Mouse (Mus musculus): ENCODE measurements around the gene Havcr2. TPM values are rescaled to one million over a fixed set of nuclear protein-coding genes. Genes with fewer than 3 reads are reported as not detected.
"Not testable (repeated sequence)": the region's sequence is repeated elsewhere in the genome, so short reads cannot be mapped to it uniquely, and the experiment has no call there.

The Havcr2 gene
- polyA plus RNA-seq (2014; fragmentation: Nextera tagmentation; extraction: Ambion mirVana), result 0.07 and 0.23 TPM in 2 replicates

- DNase-seq (ENCODE audit: low spot score), result no peak
- WGBS, result 76% methylated on average over 6 of the region's 6 CpGs
- H3K4me3 ChIP-seq (ENCODE audit: low read depth, low read length), result no peak within 1 kb of the TSS
- ATAC-seq (replicated peaks; ENCODE audit: low FRiP score, low TSS enrichment, low read depth), result no peak
- no peak within 1 kb of the TSS for H3K9ac ChIP-seq (ENCODE audit: low read length)
- no peak within 1 kb of the TSS for H3K4me2 ChIP-seq (ENCODE audit: low read length)
- no peak within 1 kb of the TSS for H3K27ac ChIP-seq (ENCODE audit: low read depth)
- H3K4me1 ChIP-seq (replicated peaks; ENCODE audit: control insufficient read depth, insufficient read depth, low read length), result no peaks in the 10 kb centered on the region
- no peaks in the 10 kb centered on the region for H3K27me3 ChIP-seq (replicated peaks; ENCODE audit: control insufficient read depth, insufficient read depth, low read length)
- no peaks in the 10 kb centered on the region for H3K36me3 ChIP-seq (ENCODE audit: control insufficient read depth, insufficient read depth, low read length)
- no peaks in the 10 kb centered on the region for H3K9me3 ChIP-seq (ENCODE audit: control insufficient read depth, low read length)
Observed at GRCm38 (mm10) chr11:46454453-46455045, at the start of gene Havcr2. Gene Havcr2, plus strand, starts transcription at chr11:46454935.

- 75% methylated on average over 16 of the region's 16 CpGs for WGBS
- no peak for ATAC-seq (replicated peaks; ENCODE audit: low FRiP score, low TSS enrichment, low read depth)
- Histone ChIP-seq H3K4me2 (ENCODE audit: low read length) (no peak overlapping the region), H3K27ac (ENCODE audit: low read depth) (no peak overlapping the region), H3K36me3 (ENCODE audit: control insufficient read depth, insufficient read depth, low read length) (no peaks in the 10 kb centered on the region), H3K4me1 (replicated peaks; ENCODE audit: control insufficient read depth, insufficient read depth, low read length) (no peaks in the 10 kb centered on the region), H3K9me3 (ENCODE audit: control insufficient read depth, low read length) (no peaks in the 10 kb centered on the region), H3K4me3 (ENCODE audit: low read depth, low read length) (no peak overlapping the region), H3K27me3 (replicated peaks; ENCODE audit: control insufficient read depth, insufficient read depth, low read length) (no peaks in the 10 kb centered on the region), H3K9ac (ENCODE audit: low read length) (no peak overlapping the region)
- DNase-seq (ENCODE audit: low spot score), result no peak
Observed at GRCm38 (mm10) chr11:46404986-46405385, 49.7 kb upstream of the Havcr2 start.

- no peaks in the 10 kb centered on the region for H3K4me1 ChIP-seq (replicated peaks; ENCODE audit: control insufficient read depth, insufficient read depth, low read length)
- 51% methylated on average over 10 of the region's 10 CpGs for WGBS
- H3K36me3 ChIP-seq (ENCODE audit: control insufficient read depth, insufficient read depth, low read length), result no peaks in the 10 kb centered on the region
- DNase-seq (ENCODE audit: low spot score), result no peak
- H3K27ac ChIP-seq (ENCODE audit: low read depth), result no peak overlapping the region
- no peaks in the 10 kb centered on the region for H3K27me3 ChIP-seq (replicated peaks; ENCODE audit: control insufficient read depth, insufficient read depth, low read length)
- no peak overlapping the region for H3K9ac ChIP-seq (ENCODE audit: low read length)
- no peaks in the 10 kb centered on the region for H3K9me3 ChIP-seq (ENCODE audit: control insufficient read depth, low read length)
- no peak overlapping the region for H3K4me2 ChIP-seq (ENCODE audit: low read length)
- no peak for ATAC-seq (replicated peaks; ENCODE audit: low FRiP score, low TSS enrichment, low read depth)
- H3K4me3 ChIP-seq (ENCODE audit: low read depth, low read length), result no peak overlapping the region
Observed at GRCm38 (mm10) chr11:46406721-46407120, 48.0 kb upstream of the Havcr2 start.

GRCm38 (mm10) chr11:46410018-46410563, 44.6 kb upstream of the Havcr2 start:
- no peak overlapping the region for H3K9ac ChIP-seq (ENCODE audit: low read length)
- DNase-seq (ENCODE audit: low spot score) (no peak), ATAC-seq (replicated peaks; ENCODE audit: low FRiP score, low TSS enrichment, low read depth) (no peak)
- no peak overlapping the region for H3K4me2 ChIP-seq (ENCODE audit: low read length)
- H3K36me3 ChIP-seq (ENCODE audit: control insufficient read depth, insufficient read depth, low read length), result no peaks in the 10 kb centered on the region
- no peak overlapping the region for H3K27ac ChIP-seq (ENCODE audit: low read depth)
- no peaks in the 10 kb centered on the region for H3K4me1 ChIP-seq (replicated peaks; ENCODE audit: control insufficient read depth, insufficient read depth, low read length)
- H3K9me3 ChIP-seq (ENCODE audit: control insufficient read depth, low read length), result no peaks in the 10 kb centered on the region
- no peaks in the 10 kb centered on the region for H3K27me3 ChIP-seq (replicated peaks; ENCODE audit: control insufficient read depth, insufficient read depth, low read length)
- 53% methylated on average over 2 of the region's 2 CpGs for WGBS
- no peak overlapping the region for H3K4me3 ChIP-seq (ENCODE audit: low read depth, low read length)

GRCm38 (mm10) chr11:46418438-46418837, 36.3 kb upstream of the Havcr2 start:
- H3K4me1 ChIP-seq (replicated peaks; ENCODE audit: control insufficient read depth, insufficient read depth, low read length), result no peaks in the 10 kb centered on the region
- no peaks in the 10 kb centered on the region for H3K36me3 ChIP-seq (ENCODE audit: control insufficient read depth, insufficient read depth, low read length)
- ATAC-seq (replicated peaks; ENCODE audit: low FRiP score, low TSS enrichment, low read depth), result no peak
- no peak overlapping the region for H3K4me2 ChIP-seq (ENCODE audit: low read length)
- no peaks in the 10 kb centered on the region for H3K9me3 ChIP-seq (ENCODE audit: control insufficient read depth, low read length)
- no peak overlapping the region for H3K9ac ChIP-seq (ENCODE audit: low read length)
- H3K27me3 ChIP-seq (replicated peaks; ENCODE audit: control insufficient read depth, insufficient read depth, low read length), result no peaks in the 10 kb centered on the region
- H3K27ac ChIP-seq (ENCODE audit: low read depth), result no peak overlapping the region
- no peak overlapping the region for H3K4me3 ChIP-seq (ENCODE audit: low read depth, low read length)
- 24% methylated on average over 1 of the region's 1 CpGs for WGBS
- DNase-seq (ENCODE audit: low spot score), result no peak

- Histone ChIP-seq H3K9me3 (ENCODE audit: control insufficient read depth, low read length) (no peaks in the 10 kb centered on the region), H3K4me2 (ENCODE audit: low read length) (no peak overlapping the region), H3K27me3 (replicated peaks; ENCODE audit: control insufficient read depth, insufficient read depth, low read length) (no peaks in the 10 kb centered on the region), H3K4me3 (ENCODE audit: low read depth, low read length) (no peak overlapping the region), H3K36me3 (ENCODE audit: control insufficient read depth, insufficient read depth, low read length) (no peaks in the 10 kb centered on the region), H3K4me1 (replicated peaks; ENCODE audit: control insufficient read depth, insufficient read depth, low read length) (no peaks in the 10 kb centered on the region), H3K9ac (ENCODE audit: low read length) (no peak overlapping the region), H3K27ac (ENCODE audit: low read depth) (no peak overlapping the region)
- DNase-seq (ENCODE audit: low spot score) (no peak), ATAC-seq (replicated peaks; ENCODE audit: low FRiP score, low TSS enrichment, low read depth) (no peak)
- 62% methylated on average over 5 of the region's 5 CpGs for WGBS
Observed at GRCm38 (mm10) chr11:46418860-46419259, 35.9 kb upstream of the Havcr2 start.

- DNase-seq (ENCODE audit: low spot score) (no peak), ATAC-seq (replicated peaks; ENCODE audit: low FRiP score, low TSS enrichment, low read depth) (no peak)
- Histone ChIP-seq H3K4me2 (ENCODE audit: low read length) (no peak overlapping the region), H3K27ac (ENCODE audit: low read depth) (no peak overlapping the region), H3K36me3 (ENCODE audit: control insufficient read depth, insufficient read depth, low read length) (no peaks in the 10 kb centered on the region), H3K27me3 (replicated peaks; ENCODE audit: control insufficient read depth, insufficient read depth, low read length) (no peaks in the 10 kb centered on the region), H3K4me3 (ENCODE audit: low read depth, low read length) (no peak overlapping the region), H3K9me3 (ENCODE audit: control insufficient read depth, low read length) (no peaks in the 10 kb centered on the region), H3K4me1 (replicated peaks; ENCODE audit: control insufficient read depth, insufficient read depth, low read length) (no peaks in the 10 kb centered on the region), H3K9ac (ENCODE audit: low read length) (no peak overlapping the region)
- 74% methylated on average over 8 of the region's 8 CpGs for WGBS
Observed at GRCm38 (mm10) chr11:46421086-46421888, 33.4 kb upstream of the Havcr2 start.

GRCm38 (mm10) chr11:46428131-46428530, 26.6 kb upstream of the Havcr2 start:
- WGBS, result 40% methylated on average over 4 of the region's 4 CpGs
- not testable (repeated sequence) for H3K4me1 ChIP-seq (replicated peaks; ENCODE audit: control insufficient read depth, insufficient read depth, low read length); H3K27ac ChIP-seq (ENCODE audit: low read depth); H3K27me3 ChIP-seq (replicated peaks; ENCODE audit: control insufficient read depth, insufficient read depth, low read length); H3K9me3 ChIP-seq (ENCODE audit: control insufficient read depth, low read length); H3K9ac ChIP-seq (ENCODE audit: low read length); DNase-seq (ENCODE audit: low spot score); ATAC-seq (replicated peaks; ENCODE audit: low FRiP score, low TSS enrichment, low read depth); H3K4me3 ChIP-seq (ENCODE audit: low read depth, low read length); H3K4me2 ChIP-seq (ENCODE audit: low read length); H3K36me3 ChIP-seq (ENCODE audit: control insufficient read depth, insufficient read depth, low read length)
